Mouse (Mus musculus) heart, adult 2 months (tissue): Measurements from ENCODE around the gene Depp1.

ENCODE experiments used
- CTCF ChIP-seq: fragments of 200-600 bp; IDR thresholded peaks from 2 replicates; pipeline ENCODE4 v1.8.1; 2022; ENCODE audit warnings: antibody characterized with exemption, mild to moderate bottlenecking, moderate library complexity
- POLR2A ChIP-seq: fragments of 200-500 bp; IDR thresholded peaks from 2 replicates; pipeline ENCODE4 v1.6.1; 2011; ENCODE audit warnings: mild to moderate bottlenecking, low read depth, low read length, control low read depth; ENCODE audit not compliant: insufficient read depth

GRCm38 (mm10) chr6:116639663-116640062, 10.7 kb upstream of the Depp1 start:
- TF ChIP-seq CTCF (no peak), POLR2A (peak; percentile 52; the same call in 1 of the 2 replicates)
